Mouse (Mus musculus): ENCODE results near the gene Mettl15. TPM values are rescaled to one million over a fixed set of nuclear protein-coding genes. Genes with fewer than 3 reads are reported as not detected.

Gene Mettl15
- polyA plus RNA-seq, 1 experiment from 2014 or later: 12.0 TPM

DNA sequence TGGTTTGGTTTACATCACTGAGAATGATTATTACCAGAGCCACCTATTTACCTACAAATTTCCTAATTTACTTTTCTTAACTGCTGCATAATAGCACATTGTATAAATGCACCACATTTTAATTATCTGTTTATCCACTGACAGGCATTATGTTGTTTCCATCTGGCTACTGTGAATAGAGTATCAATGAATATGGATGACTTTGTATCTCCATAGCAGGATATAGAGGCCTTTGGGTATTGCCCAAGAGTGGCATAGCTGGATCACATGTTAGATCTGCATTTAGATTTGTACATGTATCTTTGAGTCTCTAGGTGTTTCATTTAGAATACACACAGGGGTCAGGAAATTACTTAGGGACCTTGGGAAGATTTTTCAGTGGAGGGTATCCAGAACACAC, 133.3 kb downstream of the Mettl15 start:
- H3K4me3 ChIP-seq: no peak overlapping the region
- no peaks in the 10 kb centered on the region for H3K4me1 ChIP-seq
- no peaks in the 10 kb centered on the region for H3K36me3 ChIP-seq
- H3K27ac ChIP-seq (replicated peaks): no peak overlapping the region
- H3K27me3 ChIP-seq (ENCODE audit: low read depth, poor library complexity, severe bottlenecking): no peaks in the 10 kb centered on the region
- H3K9me3 ChIP-seq (replicated peaks): no peaks in the 10 kb centered on the region
- no peak for DNase-seq (ENCODE audit: low spot score)

DNA sequence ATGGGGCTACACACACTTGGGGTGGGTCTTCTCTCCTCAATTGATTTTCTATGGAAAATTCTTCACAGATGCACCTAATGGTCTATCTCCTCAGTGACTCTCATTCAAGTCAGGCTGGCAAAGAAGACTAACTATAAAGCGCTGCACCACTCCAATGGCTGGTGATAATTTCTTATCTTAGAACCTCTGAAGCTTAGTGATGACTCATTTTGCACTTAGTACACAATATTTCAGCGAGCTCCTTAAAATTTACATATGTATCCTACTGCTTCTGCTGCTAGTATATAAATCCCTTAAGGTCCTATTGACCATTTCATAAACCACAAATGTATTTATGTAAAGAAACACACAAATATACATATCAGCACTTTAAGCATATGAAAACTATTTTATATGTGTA, 136.1 kb downstream of the Mettl15 start:
- no peaks in the 10 kb centered on the region for H3K9me3 ChIP-seq (replicated peaks)
- H3K27me3 ChIP-seq (ENCODE audit: low read depth, poor library complexity, severe bottlenecking): no peaks in the 10 kb centered on the region
- WGBS: 93% methylated on average over 2 of the region's 2 CpGs

DNA sequence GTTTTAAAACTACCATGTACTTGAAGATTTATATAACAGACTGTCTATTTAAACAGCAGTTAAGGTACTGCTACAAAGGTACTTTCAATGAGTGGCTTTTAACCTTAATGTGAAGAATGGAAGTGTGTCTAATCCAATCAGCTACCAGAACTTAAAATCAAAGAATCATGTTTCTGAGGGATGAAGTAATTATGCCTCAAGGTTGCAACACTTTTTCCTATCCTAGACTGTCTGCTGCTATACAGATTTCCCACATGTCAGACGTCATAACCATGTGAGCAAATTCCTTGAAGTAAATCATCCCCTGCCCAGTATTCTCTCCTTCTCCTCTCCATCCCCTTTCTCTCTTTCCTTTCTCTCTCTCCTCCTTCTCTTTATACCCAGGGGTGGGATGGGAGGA, 140.2 kb downstream of the Mettl15 start:
- DNase-seq (ENCODE audit: low spot score): no peak
- WGBS: 70% methylated on average over 1 of the region's 1 CpGs
- no peak overlapping the region for H3K27ac ChIP-seq (replicated peaks)

More for the DNA sequence above, 136.1 kb downstream of the Mettl15 start:
- H3K4me1 ChIP-seq: no peaks in the 10 kb centered on the region
- DNase-seq (ENCODE audit: low spot score): no peak
- H3K27ac ChIP-seq (replicated peaks): no peak overlapping the region
- no peaks in the 10 kb centered on the region for H3K36me3 ChIP-seq
- no peak overlapping the region for H3K4me3 ChIP-seq

DNA sequence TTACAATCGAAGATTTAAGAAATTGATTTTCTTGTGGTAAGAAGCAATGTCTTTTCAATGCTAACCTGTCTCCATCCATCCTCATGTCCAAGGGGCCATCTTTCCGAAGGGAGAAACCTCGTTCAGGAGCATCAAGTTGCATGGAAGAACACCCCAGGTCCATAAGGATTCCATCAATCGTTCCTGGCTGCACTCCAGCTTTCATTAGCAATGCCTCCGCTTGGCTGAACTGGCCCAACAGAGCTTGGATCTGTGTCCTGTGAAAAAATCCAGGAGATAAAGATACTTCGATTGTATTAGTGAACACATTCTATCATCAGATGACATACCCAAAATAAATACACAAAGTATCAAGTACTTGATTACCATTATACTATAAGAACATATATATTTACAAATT, 143.3 kb downstream of the Mettl15 start:
- Histone ChIP-seq H3K4me1 (no peaks in the 10 kb centered on the region), H3K9me3 (replicated peaks) (no peaks in the 10 kb centered on the region), H3K36me3 (no peaks in the 10 kb centered on the region), H3K4me3 (no peak overlapping the region), H3K27me3 (ENCODE audit: low read depth, poor library complexity, severe bottlenecking) (no peaks in the 10 kb centered on the region), H3K27ac (replicated peaks) (no peak overlapping the region)
- 86% methylated on average over 6 of the region's 6 CpGs for WGBS
- DNase-seq (ENCODE audit: low spot score): no peak

More for the DNA sequence above, 140.2 kb downstream of the Mettl15 start:
- Histone ChIP-seq H3K36me3 (no peaks in the 10 kb centered on the region), H3K4me1 (no peaks in the 10 kb centered on the region), H3K4me3 (no peak overlapping the region), H3K27me3 (ENCODE audit: low read depth, poor library complexity, severe bottlenecking) (no peaks in the 10 kb centered on the region), H3K9me3 (replicated peaks) (no peaks in the 10 kb centered on the region)

DNA sequence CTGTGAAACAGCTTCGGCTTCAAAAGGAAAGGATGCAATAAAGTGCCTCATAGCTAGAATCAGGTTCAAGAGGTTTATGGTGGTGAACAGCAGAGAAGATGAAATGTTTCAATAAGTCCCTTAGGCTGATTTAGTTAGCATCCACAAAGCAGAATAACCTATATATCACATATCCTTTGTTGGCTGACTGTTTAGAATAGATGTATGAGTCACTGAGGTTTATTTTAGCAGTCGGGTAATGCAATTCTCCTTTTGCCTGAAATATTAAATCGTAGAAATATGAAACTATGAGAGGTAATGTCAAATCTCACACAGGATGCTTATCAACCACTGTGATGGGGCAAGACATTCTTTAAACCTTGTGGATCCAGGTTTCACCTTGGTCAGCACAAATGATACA, 149.8 kb downstream of the Mettl15 start:
- 96% methylated on average over 3 of the region's 3 CpGs for WGBS
- H3K27me3 ChIP-seq (ENCODE audit: low read depth, poor library complexity, severe bottlenecking): no peaks in the 10 kb centered on the region
- H3K9me3 ChIP-seq (replicated peaks): no peaks in the 10 kb centered on the region
- no peak overlapping the region for H3K27ac ChIP-seq (replicated peaks)
- H3K4me3 ChIP-seq: no peak overlapping the region
- DNase-seq (ENCODE audit: low spot score): no peak
- no peaks in the 10 kb centered on the region for H3K36me3 ChIP-seq
- no peaks in the 10 kb centered on the region for H3K4me1 ChIP-seq

DNA sequence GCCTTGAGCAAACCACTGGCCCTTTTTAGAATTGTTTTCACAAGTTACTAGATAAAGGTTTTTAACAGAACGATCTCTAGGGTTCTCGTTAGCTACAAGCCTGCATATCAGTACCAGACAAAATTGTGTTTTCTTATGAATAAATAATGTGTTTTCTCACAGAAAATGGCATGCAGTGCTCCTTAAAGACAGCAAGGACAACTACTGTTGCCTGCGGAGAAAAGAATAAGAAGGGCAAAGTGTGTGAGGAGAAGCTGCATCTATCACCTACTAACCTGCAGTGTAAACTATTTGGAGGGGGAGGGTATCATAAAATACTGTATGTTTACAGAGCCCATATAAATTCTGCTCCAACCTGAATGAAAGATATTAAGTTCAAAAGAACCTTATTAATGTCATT, 150.6 kb downstream of the Mettl15 start:
- H3K36me3 ChIP-seq: no peaks in the 10 kb centered on the region
- H3K27me3 ChIP-seq (ENCODE audit: low read depth, poor library complexity, severe bottlenecking): no peaks in the 10 kb centered on the region
- no peak overlapping the region for H3K27ac ChIP-seq (replicated peaks)
- no peaks in the 10 kb centered on the region for H3K4me1 ChIP-seq
- no peaks in the 10 kb centered on the region for H3K9me3 ChIP-seq (replicated peaks)
- 94% methylated on average over 3 of the region's 3 CpGs for WGBS
- DNase-seq (ENCODE audit: low spot score): no peak
- no peak overlapping the region for H3K4me3 ChIP-seq

DNA sequence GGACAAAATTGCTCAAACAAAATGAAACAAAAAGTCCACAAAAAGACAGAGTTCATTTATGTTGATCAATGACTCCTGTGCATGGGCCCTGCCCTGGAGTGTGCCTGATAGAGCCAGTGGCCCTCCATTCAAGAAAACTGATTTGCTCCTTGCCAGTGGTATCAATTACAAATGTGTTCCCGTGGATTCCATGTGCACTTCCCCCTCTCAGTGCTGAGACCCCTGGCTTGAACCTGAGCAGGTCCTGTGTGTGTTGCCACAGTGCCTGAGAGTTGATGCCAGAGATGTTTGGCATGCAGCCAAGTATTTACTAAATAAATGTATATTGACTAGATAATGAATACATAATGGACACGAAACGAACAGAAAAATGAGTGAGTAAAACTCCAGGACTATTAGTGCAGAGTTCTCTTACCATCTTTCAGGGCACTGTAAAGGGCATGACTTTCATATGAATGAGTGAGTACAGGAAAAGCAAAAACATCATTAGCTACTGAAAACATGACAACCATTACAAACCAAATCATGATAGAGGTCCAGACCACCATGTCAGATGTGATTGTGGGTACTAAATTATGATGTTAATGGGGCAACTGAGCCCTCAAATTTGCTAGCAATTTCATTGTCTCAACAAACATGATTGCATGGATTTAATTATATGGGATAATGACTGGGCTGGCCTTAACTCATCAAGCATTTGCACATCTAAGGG, 174.6 kb downstream of the Mettl15 start:
- no peaks in the 10 kb centered on the region for H3K27me3 ChIP-seq (ENCODE audit: low read depth, poor library complexity, severe bottlenecking)
- no peak overlapping the region for H3K4me3 ChIP-seq
- no peaks in the 10 kb centered on the region for H3K36me3 ChIP-seq
- no peaks in the 10 kb centered on the region for H3K4me1 ChIP-seq
- no peaks in the 10 kb centered on the region for H3K9me3 ChIP-seq (replicated peaks)
- no peak for DNase-seq (ENCODE audit: low spot score)
- 89% methylated on average over 3 of the region's 3 CpGs for WGBS
- no peak overlapping the region for H3K27ac ChIP-seq (replicated peaks)

DNA sequence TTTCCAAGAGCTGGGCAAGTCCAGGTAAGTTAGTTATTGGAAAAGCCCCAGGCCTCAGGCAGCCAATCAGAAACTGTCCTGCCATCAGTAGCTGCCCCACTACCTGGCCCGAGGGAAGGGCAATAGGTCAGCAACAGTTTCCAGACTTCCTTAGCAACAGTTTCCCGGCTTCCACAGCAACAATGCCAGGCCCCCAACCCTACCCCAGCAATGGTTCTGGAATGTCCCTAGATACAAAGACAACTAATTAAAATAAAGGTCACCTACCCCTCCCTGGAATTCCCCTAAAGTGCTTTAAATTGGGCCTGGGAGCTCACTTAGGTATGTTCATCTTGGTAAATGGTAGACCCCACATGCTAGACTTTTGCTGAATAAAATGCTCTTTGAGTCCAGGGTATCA, 230.9 kb downstream of the Mettl15 start:
- Histone ChIP-seq H3K9me3 (replicated peaks) (no peaks in the 10 kb centered on the region), H3K4me1 (no peaks in the 10 kb centered on the region), H3K27ac (replicated peaks) (no peak overlapping the region), H3K4me3 (no peak overlapping the region), H3K36me3 (no peaks in the 10 kb centered on the region), H3K27me3 (ENCODE audit: low read depth, poor library complexity, severe bottlenecking) (no peaks in the 10 kb centered on the region)
- 78% methylated on average over 2 of the region's 2 CpGs for whole genome bisulfite sequencing
- DNase-seq (ENCODE audit: low spot score): no peak

Small RNA genes within 50 kb of the gene (microRNA-seq; reads per million reads assigned to microRNA genes)
- gene Gm24115: not detected

Other genes with a start within 250 kb of the Mettl15 start
- 39.2 and 39.3 TPM in 2 replicates for gene Kif18a, start within 50 bp of the Mettl15 start, polyA plus RNA-seq (2016; fragmentation: Nextera tagmentation; extraction: Ambion mirVana)

Data from midbrain, embryonic 10.5 days (tissue).